Mouse (Mus musculus) left cerebral cortex, postnatal 36 days (tissue): ENCODE results near the gene Aif1l. TPM values are rescaled to one million over a fixed set of nuclear protein-coding genes. Genes with fewer than 3 reads are reported as not detected.
"Not testable (repeated sequence)": the region's sequence is repeated elsewhere in the genome, so short reads cannot be mapped to it uniquely, and the experiment has no call there.

Source experiments
- DNase-seq, 2 experiments: peaks; one replicate each; pipeline ENCODE4 v3.0.0; 2021 to 2022; ENCODE audit warnings: low spot score in 2 of 2, mixed read lengths in 1 of 2
- intact Hi-C: fragments of 180-260 bp; cut with DNase I; formaldehyde crosslinking; loops from one replicate; pipeline ENCODE4 v1.15.1; 2025
- total RNA-seq, 2 experiments: library from RNA; stranded (reverse); gene quantifications; 2 replicates each; pipeline ENCODE4 v1.2.3; 2021

The Aif1l gene
- total RNA-seq: 1 to 10 TPM; 5.3 to 5.9 TPM

GRCm38 (mm10) chr2:31950058-31950871 lies at the start of gene Aif1l:
Aif1l (plus strand) TSS chr2:31950139.
- DNase-seq: peak in 1 of 2 experiments; percentile 12
- intact Hi-C loops: no loop called here

GRCm38 (mm10) chr2:31900932-31901331 lies 49.0 kb upstream of the Aif1l start:
- intact Hi-C loops: no loop called here
- no peak for DNase-seq

- intact Hi-C loops: no loop called here
- DNase-seq: no peak
Measured at GRCm38 (mm10) chr2:31901659-31902362, 48.1 kb upstream of the Aif1l start.

DNA sequence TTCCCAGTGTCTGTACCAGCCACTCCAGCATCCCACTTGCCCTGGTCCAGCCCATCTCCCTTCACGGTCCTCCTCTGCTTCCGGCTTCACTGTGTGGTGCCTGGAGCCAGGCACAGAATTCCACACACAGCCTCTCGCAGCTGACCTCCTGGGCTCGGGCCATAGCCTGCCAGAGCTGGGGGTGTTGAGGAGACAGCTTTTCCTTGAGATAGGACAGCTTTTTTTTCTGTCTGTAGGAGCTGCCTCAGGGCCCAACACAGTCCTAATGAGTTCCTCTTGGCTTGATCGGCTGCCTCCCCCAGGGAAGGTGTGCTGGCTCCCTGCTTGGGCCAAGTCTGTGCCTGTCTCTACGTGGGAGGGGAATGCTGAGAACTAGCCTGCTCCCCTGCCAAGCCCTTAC lies 45.9 kb upstream of the Aif1l start:
- intact Hi-C loops: no loop called here

DNA sequence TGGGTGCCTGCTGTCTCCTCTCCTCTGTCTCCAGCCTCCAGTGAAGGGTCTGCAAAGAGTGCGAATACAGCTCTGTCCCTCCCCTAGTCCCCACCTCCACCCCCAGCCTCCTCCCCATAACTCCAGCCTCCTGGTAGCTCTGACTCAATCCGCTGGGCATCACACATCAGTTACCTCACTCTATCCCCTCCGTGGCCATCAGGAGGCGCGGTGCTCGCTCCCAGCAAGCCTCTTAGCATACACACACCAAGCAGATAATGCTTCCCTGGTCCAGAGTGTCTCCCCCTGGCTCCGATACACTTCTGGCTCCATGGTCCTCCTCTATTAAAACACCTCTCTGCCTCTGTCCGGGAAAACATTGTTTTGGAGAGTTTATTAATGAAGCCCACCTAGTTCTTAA lies 45.3 kb upstream of the Aif1l start:
- intact Hi-C loops: no loop called here
- DNase-seq: no peak

More for the DNA sequence above, 45.9 kb upstream of the Aif1l start:
- no peak for DNase-seq

- no peak for DNase-seq
- intact Hi-C loops: no loop called here
Measured at GRCm38 (mm10) chr2:31905682-31906081, 44.3 kb upstream of the Aif1l start.

GRCm38 (mm10) chr2:31906407-31906806 lies 43.5 kb upstream of the Aif1l start:
- DNase-seq: peak in 1 of 2 experiments; percentile 35
- intact Hi-C loops: no loop called here

DNA sequence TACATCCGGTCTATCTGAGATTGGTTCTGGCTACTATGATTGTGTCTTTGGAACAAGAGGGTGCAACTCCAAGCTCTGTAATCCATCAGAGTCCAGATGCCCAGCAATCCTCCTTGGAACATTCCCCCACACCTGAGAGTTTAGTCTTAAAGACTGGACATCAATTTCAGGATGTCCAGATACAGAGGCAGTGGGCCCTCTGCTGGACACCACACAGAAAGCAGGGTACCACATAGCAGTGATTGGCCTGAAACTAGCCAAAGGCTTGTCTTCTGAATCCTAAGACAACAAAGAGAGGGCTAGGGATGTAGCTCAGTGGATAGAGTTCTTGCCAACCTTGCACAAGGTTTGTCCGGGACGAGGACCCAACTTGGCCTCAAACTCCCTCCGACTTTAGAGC lies 37.4 kb upstream of the Aif1l start:
- DNase-seq: no peak
- intact Hi-C loops: loop anchor here (10.0 kb wide), 2 partner anchors 222 to 228 kb away; partner anchors contain the start of gene Abl1

- DNase-seq: not testable (repeated sequence)
- intact Hi-C loops: loop anchor here (2.0 to 10.0 kb wide), 3 partner anchors 99 to 229 kb away; partner anchors contain the start of gene Abl1
Measured at GRCm38 (mm10) chr2:31914213-31914612, 35.7 kb upstream of the Aif1l start.

DNA sequence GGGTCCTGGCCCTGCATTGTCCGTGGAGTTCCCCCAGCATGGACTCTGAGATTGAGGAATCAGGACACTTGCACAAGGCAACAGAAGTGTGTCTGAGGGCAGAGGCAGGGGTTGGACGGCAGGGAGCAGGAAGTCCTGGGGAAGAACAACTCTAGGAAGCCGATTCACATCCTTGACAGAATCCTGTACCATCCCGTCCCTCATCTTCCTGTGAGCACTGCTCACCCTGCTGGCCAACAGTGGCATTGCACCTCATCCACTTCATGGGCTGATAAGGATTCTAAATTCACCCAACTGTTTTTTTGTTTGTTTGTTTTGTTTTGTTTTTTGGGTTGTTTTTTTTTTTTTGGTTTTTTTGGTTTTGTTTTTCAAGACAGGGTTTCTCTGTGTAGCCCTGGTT lies 34.8 kb upstream of the Aif1l start:
- intact Hi-C loops: loop anchor here (1.0 to 10.0 kb wide), 4 partner anchors 100 to 230 kb away; partner anchors contain the start of gene Abl1
- DNase-seq: peak; percentile 55 to 69

DNA sequence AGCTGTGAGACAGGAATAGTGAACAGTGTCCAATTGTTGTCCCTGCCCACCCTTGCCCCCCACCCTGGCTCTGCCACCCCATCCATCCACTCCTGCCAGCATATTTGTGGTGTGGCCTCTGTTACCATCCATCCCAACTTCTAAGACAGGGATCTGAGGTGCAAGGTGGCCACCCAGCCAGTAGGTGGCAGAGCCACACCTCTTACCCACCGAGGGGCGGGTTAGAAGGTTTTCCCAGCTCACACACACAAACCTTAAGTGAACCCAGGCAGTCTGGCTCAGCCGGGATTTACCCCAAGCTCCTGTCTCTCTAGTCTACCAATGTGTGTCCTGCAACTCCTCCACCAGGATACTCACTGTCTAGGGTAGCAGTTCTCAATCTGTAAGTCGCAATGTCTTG lies 32.3 kb upstream of the Aif1l start:
- no peak for DNase-seq
- intact Hi-C loops: loop anchor here (10.0 kb wide), 2 partner anchors 217 to 233 kb away; partner anchors contain the start of gene Abl1

DNA sequence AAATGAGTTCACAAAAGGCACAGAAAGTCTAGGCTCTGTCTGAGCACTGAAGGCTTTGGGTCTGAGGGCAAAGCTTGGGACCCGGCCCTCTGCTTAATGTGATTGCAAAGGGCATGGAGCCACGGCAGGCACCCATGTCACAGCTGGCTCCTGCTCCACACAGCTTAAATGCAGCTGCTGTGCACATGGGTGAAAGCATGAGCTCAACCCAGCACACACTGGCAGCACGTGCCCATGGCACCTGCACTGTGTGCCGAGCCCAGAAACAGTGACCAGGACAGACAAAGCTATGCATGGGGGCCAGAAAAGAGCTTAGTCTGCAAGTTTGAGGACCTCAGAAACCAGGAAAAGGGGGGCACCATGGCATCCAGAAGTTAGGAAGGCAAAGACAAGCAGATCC lies 26.3 kb upstream of the Aif1l start:
- intact Hi-C loops: no loop called here
- no peak for DNase-seq

- intact Hi-C loops: no loop called here
- DNase-seq: no peak
Measured at GRCm38 (mm10) chr2:31924811-31925210, 25.1 kb upstream of the Aif1l start.

GRCm38 (mm10) chr2:31925936-31926335 lies 24.0 kb upstream of the Aif1l start:
- DNase-seq: no peak
- intact Hi-C loops: no loop called here

- intact Hi-C loops: no loop called here
- DNase-seq: no peak
Measured at GRCm38 (mm10) chr2:31929664-31930063, 20.3 kb upstream of the Aif1l start.

DNA sequence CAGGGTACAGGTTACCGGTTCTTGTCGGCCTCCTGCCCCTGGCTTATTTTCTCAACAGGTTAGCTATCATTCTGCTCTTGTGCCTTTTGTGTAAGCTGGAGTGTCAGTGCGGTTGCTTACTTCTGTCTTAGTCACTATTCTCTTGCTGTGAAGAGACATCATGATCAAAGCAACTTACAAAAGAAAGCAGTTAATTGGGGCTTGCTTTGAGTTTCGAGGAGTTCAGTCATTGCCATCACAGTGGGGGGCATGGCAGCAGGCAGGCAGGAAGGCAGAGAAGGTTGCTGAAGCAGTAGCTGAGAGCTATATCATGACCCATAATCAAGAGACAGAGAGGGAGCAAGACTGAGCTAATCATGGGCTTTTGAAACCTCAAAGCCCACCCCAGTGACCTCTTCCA lies 15.4 kb upstream of the Aif1l start:
- intact Hi-C loops: no loop called here
- DNase-seq: no peak

- no peak for DNase-seq
- intact Hi-C loops: no loop called here
Measured at GRCm38 (mm10) chr2:31935054-31935453, 14.9 kb upstream of the Aif1l start.

- DNase-seq: no peak
- intact Hi-C loops: no loop called here
Measured at GRCm38 (mm10) chr2:31938298-31938697, 11.6 kb upstream of the Aif1l start.

DNA sequence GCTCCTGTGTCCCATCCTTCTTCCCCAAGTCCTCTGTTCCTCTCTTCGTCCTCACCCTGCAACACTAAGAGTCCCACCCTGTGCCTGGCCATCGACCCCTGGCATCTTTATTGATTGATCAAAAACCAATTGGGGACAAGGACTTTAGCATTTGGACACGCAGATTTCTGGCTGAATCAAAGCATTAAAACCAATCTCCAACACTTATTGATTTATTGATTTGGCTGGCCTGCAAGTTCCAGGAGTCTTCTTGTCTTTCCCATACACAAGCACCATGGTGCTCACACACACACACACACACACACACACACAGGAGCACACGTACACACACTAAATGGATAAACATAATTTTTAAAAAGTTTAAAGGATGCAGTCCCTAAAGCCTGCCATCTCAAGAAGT lies 6.9 kb upstream of the Aif1l start:
- DNase-seq: no peak
- intact Hi-C loops: no loop called here

DNA sequence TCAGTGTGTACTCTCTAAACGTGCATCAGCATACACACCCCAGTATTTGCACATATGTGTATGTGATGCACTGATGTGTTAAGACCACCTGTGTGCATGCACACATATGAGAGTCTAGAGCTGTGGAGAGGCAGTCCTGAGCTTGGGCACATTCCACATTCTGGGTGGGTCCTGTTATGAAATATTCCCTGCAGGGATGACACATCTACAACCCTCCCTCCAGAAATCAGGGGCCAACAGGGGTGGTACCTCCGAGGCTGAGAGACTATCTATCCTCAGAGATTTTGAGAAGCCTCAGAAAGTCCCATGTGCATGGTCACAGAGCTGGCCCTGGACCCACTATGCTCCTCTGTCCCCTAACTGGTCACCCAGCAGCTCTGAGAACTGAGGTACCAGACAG lies 4.4 kb upstream of the Aif1l start:
- DNase-seq: no peak
- intact Hi-C loops: no loop called here

DNA sequence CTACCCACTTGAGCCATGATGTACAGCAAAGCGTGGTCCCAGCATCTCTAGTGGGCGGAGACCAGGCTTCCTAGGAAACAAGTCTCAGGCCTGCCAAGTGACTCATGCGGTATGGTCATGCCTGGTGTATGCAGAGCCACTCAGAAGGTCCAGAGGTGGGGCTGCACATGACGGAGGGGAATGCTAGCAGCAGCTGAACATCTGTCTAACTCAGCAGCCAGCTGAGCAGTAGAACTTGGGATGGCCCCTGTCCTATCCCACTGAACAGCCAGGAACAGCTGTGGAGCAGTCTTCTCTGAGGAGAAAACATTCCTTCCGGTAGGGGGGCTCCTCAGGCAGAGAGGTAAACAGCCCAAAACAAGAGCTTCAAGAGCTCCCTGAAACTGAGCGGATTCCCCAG lies 1.5 kb upstream of the Aif1l start:
- intact Hi-C loops: loop anchor here (1.0 kb wide), 1 partner anchor 37 kb away; no protein-coding TSS in a partner anchor
- DNase-seq: no peak
